Mouse (Mus musculus) embryonic stem cell, embryonic (primary cell): Measurements from ENCODE around the gene Lrrc66.
"Not testable (repeated sequence)": the region's sequence is repeated elsewhere in the genome, so short reads cannot be mapped to it uniquely, and the experiment has no call there.

ENCODE experiments used
- CTCF ChIA-PET, 4 experiments: fragments of 300-600 bp in 2 of 4; fragments of 350-600 bp in 2 of 4; sonication (Branson Sonifier 250); formaldehyde crosslinking; loops; one replicate each; lab custom pipeline; 2022; ENCODE audit warnings: inconsistent platforms in 2 of 4; lab: Charles Lee
- POLR2A ChIA-PET, 4 experiments: fragments of 300-600 bp in 2 of 4; fragments of 350-600 bp in 2 of 4; sonication (Branson Sonifier 250); formaldehyde crosslinking; loops; one replicate each; lab custom pipeline; 2022; ENCODE audit warnings: antibody characterized with exemption in 4 of 4, inconsistent platforms in 1 of 4; lab: Charles Lee

The Lrrc66 gene

DNA sequence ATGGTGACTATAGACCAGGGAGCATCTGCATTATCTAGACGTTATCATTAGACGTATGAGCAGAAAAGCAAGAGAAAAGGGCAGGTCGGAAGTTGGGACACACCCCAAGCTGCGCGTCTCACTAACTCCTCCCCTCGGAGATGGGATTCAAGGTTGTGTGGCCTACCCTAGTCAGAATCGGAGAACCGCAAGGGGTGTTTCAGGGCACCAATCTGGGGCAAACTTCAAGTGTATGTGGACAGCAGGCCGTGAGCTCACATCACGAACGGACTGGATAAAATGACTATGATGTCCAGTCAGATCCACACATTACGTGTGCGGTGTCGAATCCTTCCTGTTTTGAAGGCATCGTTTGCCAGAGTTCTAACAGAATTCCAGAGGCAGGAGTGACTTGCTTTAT lies 4.3 kb downstream of the Lrrc66 start:
- ChIA-PET POLR2A (no interaction called here), CTCF (interaction anchor here in 1 of 4 experiments (0.9 kb wide), 1 partner anchor 14 kb away, joined by 3 read pairs; no protein-coding TSS in a partner anchor)

- ChIA-PET CTCF (interaction anchor here in 1 of 4 experiments (0.9 kb wide), 1 partner anchor 15 kb away, joined by 3 read pairs; no protein-coding TSS in a partner anchor), POLR2A (interaction anchor here in 2 of 4 experiments (0.6 to 1.3 kb wide), 3 partner anchors 11 to 28 kb away, joined by 3 read pairs; no protein-coding TSS in a partner anchor)
Observed at GRCm38 (mm10) chr5:73627559-73627958, 4.8 kb downstream of the Lrrc66 start.

GRCm38 (mm10) chr5:73626842-73627241 lies 5.5 kb downstream of the Lrrc66 start:
- POLR2A ChIA-PET = interaction anchor here in 2 of 4 experiments (0.6 to 1.3 kb wide), 3 partner anchors 10 to 28 kb away, joined by 3 read pairs; no protein-coding TSS in a partner anchor

GRCm38 (mm10) chr5:73625505-73625904 lies 6.8 kb downstream of the Lrrc66 start:
- CTCF ChIA-PET = interaction anchor here in 2 of 4 experiments (0.6 to 1.2 kb wide), 2 partner anchors 13 to 16 kb away, joined by 3 to 4 read pairs; no protein-coding TSS in a partner anchor
- POLR2A ChIA-PET = interaction anchor here in 1 of 4 experiments (0.6 kb wide), 1 partner anchor 34 kb away, joined by 5 read pairs; no protein-coding TSS in a partner anchor

More at GRCm38 (mm10) chr5:73626842-73627241, 5.5 kb downstream of the Lrrc66 start:
- CTCF ChIA-PET = interaction anchor here in 1 of 4 experiments (1.2 kb wide), 1 partner anchor 12 kb away, joined by 3 read pairs; no protein-coding TSS in a partner anchor

GRCm38 (mm10) chr5:73618969-73619368 lies 13.4 kb downstream of the Lrrc66 start:
- POLR2A ChIA-PET = no interaction called here
- CTCF ChIA-PET = no interaction called here

- ChIA-PET CTCF (interaction anchor here in 1 of 4 experiments (0.7 kb wide), 1 partner anchor 668 kb away, joined by 3 read pairs; no protein-coding TSS in a partner anchor), POLR2A (no interaction called here)
Observed at GRCm38 (mm10) chr5:73615211-73615610, 17.1 kb downstream of the Lrrc66 start.

DNA sequence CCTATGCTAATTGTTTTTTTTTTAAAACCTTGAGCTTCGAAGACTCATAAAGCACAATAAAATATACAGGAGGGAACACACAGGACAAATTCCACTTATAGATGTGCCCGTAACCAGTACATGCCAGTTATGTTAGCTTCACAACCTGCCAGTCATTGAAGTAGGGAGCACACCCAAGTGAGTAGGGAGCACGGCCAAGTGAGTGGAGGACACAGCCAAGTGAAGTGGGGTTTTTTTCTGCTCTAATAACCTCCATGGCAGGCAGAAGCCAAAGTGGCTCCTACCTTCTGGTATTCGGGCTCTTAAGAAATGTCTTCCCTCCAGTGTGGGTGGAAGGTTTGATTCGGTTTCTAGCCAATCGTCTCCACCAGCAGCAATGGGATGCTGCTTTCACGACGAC lies 19.0 kb downstream of the Lrrc66 start:
- CTCF ChIA-PET = interaction anchor here in 2 of 4 experiments (0.8 to 1.2 kb wide), 2 partner anchors 20 to 72 kb away, joined by 3 to 4 read pairs; no protein-coding TSS in a partner anchor
- POLR2A ChIA-PET = interaction anchor here in 1 of 4 experiments (0.6 kb wide), 1 partner anchor 12 kb away, joined by 7 read pairs; no protein-coding TSS in a partner anchor

DNA sequence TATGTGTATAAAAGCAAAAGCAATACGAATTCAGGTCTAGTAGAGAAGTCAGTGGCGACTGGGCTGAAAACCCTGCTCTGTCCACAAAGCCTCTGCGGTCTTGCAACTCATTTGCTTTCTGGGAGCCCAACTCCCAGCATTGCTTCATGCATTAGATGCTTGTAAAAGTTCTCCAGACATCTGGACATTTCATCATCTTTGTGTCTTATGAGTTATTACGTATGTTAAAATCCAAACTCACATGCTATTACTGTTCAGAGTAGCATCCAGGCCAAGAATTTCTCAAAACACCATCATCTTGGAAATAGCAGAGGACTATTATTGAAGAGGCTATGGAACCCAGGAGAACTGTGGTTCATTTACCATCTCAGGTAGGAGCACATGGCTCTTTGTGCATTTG lies 21.3 kb downstream of the Lrrc66 start:
- CTCF ChIA-PET = no interaction called here

DNA sequence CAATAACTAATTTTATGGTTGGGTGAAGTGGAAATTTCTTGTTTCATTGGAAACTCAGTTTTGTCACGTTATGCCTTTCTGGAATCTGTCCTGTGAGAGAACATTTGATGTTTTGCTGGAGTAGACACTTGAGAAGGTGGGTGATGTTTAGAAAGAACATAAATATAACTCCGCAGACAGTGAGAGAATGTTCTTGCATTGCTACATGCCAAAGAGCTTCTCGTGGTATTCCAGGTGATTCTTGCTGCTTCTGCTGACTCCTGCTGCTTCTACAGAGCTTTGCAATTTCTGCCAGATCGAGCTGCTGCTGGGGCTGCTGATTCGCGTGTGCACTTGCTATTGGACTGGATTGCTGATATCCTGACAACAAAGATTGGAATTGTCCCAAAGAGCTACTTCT lies 27.4 kb downstream of the Lrrc66 start:
- ChIA-PET CTCF (no interaction called here), POLR2A (no interaction called here)

More for the DNA sequence above, 21.3 kb downstream of the Lrrc66 start:
- POLR2A ChIA-PET = no interaction called here

GRCm38 (mm10) chr5:73604542-73604941 lies 27.8 kb downstream of the Lrrc66 start:
- ChIA-PET CTCF (no interaction called here), POLR2A (no interaction called here)

- ChIA-PET CTCF (interaction anchor here in 1 of 4 experiments (1.2 kb wide), 1 partner anchor 30 kb away, joined by 3 read pairs; no protein-coding TSS in a partner anchor), POLR2A (no interaction called here)
Observed at GRCm38 (mm10) chr5:73602865-73603264, 29.5 kb downstream of the Lrrc66 start.

GRCm38 (mm10) chr5:73601361-73601763 lies 31.0 kb downstream of the Lrrc66 start:
- POLR2A ChIA-PET = no interaction called here
- CTCF ChIA-PET = no interaction called here

DNA sequence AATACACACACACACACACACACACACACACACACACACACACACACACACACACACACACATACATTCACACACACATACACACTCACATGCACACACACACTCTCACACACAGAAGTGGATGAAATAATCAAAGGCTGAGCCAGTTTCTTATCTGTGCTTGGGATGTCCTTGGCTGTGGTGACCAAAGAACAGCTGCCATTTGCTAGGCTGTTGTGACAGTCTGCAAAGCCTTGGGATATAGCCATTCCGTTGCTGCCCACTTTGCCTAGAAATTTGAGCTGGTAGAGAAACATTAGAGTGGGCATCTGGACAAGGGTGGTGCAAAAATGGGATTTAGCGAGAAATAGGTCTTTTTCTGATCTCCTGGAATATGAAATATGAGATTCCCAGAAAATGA lies 32.3 kb downstream of the Lrrc66 start:
- ChIA-PET POLR2A (interaction anchor here in 1 of 4 experiments (1.2 to 1.3 kb wide), 2 partner anchors 17 to 27 kb away, joined by 3 read pairs; no protein-coding TSS in a partner anchor), CTCF (interaction anchor here in 2 of 4 experiments (0.6 to 0.7 kb wide), 2 partner anchors 159 to 390 kb away, joined by 6 to 8 read pairs; no protein-coding TSS in a partner anchor)

- POLR2A ChIA-PET = interaction anchor here in 2 of 4 experiments (0.6 to 1.3 kb wide), 4 partner anchors 18 to 101 kb away, joined by 3 to 6 read pairs (median 3); no protein-coding TSS in a partner anchor
- CTCF ChIA-PET = interaction anchor here in 2 of 4 experiments (0.6 to 0.7 kb wide), 2 partner anchors 253 to 389 kb away, joined by 3 to 6 read pairs; no protein-coding TSS in a partner anchor
Observed at GRCm38 (mm10) chr5:73598943-73599695, 33.2 kb downstream of the Lrrc66 start.

DNA sequence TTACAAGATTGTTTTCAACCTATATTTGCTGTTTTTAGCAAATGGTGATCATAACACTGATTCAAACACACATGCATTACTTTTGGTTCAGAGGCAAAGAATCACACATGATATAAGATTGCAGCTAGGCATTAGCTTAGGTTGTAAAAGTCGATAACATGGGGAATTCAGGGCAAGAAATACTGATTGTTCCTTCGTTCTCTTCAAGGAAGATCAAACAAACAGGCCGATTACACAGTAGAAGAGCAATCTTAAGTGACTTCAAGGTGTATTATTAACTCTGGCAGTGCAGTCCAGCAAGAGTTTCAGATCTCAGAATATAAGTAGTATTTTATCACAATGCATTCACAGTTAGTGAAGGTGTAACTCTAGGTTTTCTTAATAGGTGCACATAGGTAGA lies 45.2 kb downstream of the Lrrc66 start:
- POLR2A ChIA-PET = no interaction called here
- CTCF ChIA-PET = no interaction called here

DNA sequence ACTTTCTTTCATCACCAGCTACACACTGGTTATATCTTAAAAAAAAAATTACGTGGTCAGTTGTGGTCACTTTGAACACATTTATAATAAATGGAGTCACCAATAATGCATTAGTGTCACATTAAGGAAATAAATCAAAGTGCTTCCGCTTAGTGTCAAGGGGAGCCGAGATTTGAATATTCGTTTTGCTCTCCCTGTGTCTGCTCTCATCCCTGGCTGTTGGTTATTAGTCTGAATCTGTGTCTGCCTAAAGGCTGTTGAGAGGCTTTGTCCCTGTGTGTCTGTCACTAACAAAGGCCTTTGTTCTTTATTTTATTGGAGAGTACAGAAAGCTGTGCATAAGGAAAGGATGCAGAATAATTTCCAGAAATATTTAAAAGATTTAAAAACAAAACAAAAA lies 45.7 kb downstream of the Lrrc66 start:
- POLR2A ChIA-PET = interaction anchor here in 1 of 4 experiments (0.7 kb wide), 1 partner anchor 32 kb away, joined by 3 read pairs; no protein-coding TSS in a partner anchor
- CTCF ChIA-PET = no interaction called here

DNA sequence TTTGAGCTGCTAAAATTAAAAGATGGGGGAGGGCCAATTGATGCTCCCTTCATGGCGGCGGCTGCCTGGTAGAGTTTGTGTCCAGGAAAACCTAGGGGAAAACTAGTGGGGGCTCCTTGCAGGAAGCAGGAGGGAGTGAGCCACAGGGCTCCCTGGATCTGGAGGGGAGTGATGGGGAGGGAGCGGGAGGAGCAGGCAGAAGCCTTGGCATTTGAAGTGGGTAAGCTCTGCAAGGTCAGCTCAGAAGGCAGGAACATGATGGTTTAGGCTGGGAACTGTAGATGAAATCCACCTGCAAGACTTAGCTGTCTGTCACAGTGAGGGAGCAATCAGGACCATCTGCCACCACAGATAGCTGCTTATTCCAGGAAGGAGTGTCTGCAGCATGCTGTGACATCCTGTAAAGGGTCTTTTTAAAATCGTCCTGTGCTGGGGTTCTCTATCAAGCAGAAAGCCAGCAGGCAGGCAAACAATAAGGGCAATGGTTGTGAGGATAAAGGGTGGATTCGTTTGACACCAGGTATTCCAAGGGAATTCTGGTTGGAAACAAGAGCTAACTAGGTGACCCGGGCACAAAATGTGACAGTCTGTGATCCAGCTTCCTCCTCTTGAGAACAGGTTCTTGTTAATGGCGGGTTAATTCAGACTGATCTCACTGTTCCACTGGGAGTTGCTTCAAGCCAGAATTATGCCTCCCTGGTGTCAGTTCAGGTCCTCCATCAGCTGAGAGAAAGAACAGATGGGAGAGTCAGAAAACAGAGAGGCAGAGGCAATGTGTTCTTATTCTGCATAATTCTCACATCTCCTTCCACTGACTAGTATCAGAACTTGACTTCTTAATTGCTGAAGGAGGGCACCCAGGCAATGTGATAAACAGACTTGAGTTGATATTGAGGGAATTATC lies 46.9 kb downstream of the Lrrc66 start:
- POLR2A ChIA-PET = interaction anchor here in 2 of 4 experiments (0.7 to 1.6 kb wide), 3 partner anchors 30 to 35 kb away, joined by 3 read pairs; no protein-coding TSS in a partner anchor
- CTCF ChIA-PET = interaction anchor here in 3 of 4 experiments (0.6 to 1.5 kb wide), 5 partner anchors 52 to 179 kb away, joined by 3 to 7 read pairs (median 4); no protein-coding TSS in a partner anchor

- POLR2A ChIA-PET, CTCF ChIA-PET: not testable (repeated sequence)
Observed at GRCm38 (mm10) chr5:73584011-73584410, 48.3 kb downstream of the Lrrc66 start.
